Mouse (Mus musculus): ENCODE data around the gene Fam129b.

GRCm38 (mm10) chr2:32863317-32863716, 12.6 kb upstream of the Fam129b start:
- no peak for TF ChIP-seq CTCF (IDR thresholded peaks at IDR 0.05; ENCODE audit: low read depth, low read length)
- TF ChIP-seq GATA1 (IDR thresholded peaks at IDR 0.05; ENCODE audit: borderline replicate concordance, low read length) = no peak

All from G1E (cell line).